Mouse (Mus musculus): ENCODE measurements around the gene Chd8.
A peak's percentile ranks its signal among the peaks of the same experiment; 100 is the strongest.

GRCm38 (mm10) chr14:52189519-52189918 lies 68.1 kb downstream of the Chd8 start:
- peak; percentile 41 for TF ChIP-seq CTCF (IDR thresholded peaks at IDR 0.05)
- no peak for TF ChIP-seq EP300 (IDR thresholded peaks at IDR 0.05)
